Mouse (Mus musculus): ENCODE measurements around the gene Zfp414. TPM values are rescaled to one million over a fixed set of nuclear protein-coding genes. Genes with fewer than 3 reads are reported as not detected.

The Zfp414 gene
- polyA plus RNA-seq, 2 experiments = 22.7 to 24.6 TPM

- ATAC-seq (ENCODE audit: insufficient read depth) = no peak
- 70% methylated on average over 2 of the region's 2 CpGs for WGBS (ENCODE audit: insufficient replicate concordance)
- no peaks in the 10 kb centered on the region for H3K9me3 ChIP-seq (ENCODE audit: control insufficient read depth, low read length)
Observed at GRCm38 (mm10) chr17:33637038-33637437, 8.1 kb downstream of the Zfp414 start.

GRCm38 (mm10) chr17:33637516-33638276 lies 8.8 kb downstream of the Zfp414 start, which contains the start of gene Pram1:
Gene Pram1 (plus strand): TSS chr17:33638056.
- no peak for DNase-seq (ENCODE audit: low read depth in 3 of 3, low spot score in 3 of 3)
- Histone ChIP-seq H3K4me3 (ENCODE audit: insufficient read depth in 1 of 2, low read depth in 2 of 2, low read length in 2 of 2) (no peak within 1 kb of the TSS; a peak in 1 of 4 replicates), H3K4me2 (ENCODE audit: low read depth) (peak within 1 kb of the TSS; percentile 15; the same call in 1 of the 2 replicates), H3K4me1 (replicated peaks; ENCODE audit: control insufficient read depth in 2 of 2, insufficient read depth in 2 of 2, low read length in 1 of 2) (peaks cover 0 to 9% of the 10 kb centered on the region in 2 experiments; a peak in 1 of 4 replicates), H3K27me3 (ENCODE audit: control insufficient read depth, insufficient read depth, low read length) (no peaks in the 10 kb centered on the region), H3K36me3 (replicated peaks; ENCODE audit: control insufficient read depth, insufficient read depth, low read depth) (no peaks in the 10 kb centered on the region; the same call in none of the 2 replicates), H3K27ac (no peak within 1 kb of the TSS), H3K9me3 (ENCODE audit: control insufficient read depth, low read length) (no peaks in the 10 kb centered on the region), H3K9ac (replicated peaks) (no peak within 1 kb of the TSS; the same call in 1 of the 2 replicates)
- 33% methylated on average over 4 of the region's 4 CpGs for WGBS (ENCODE audit: insufficient replicate concordance)
- TF ChIP-seq EP300 (IDR thresholded peaks at IDR 0.05; ENCODE audit: low read depth) (no peak), CTCF (IDR thresholded peaks at IDR 0.05; ENCODE audit: low read depth) (no peak)
- no peak for ATAC-seq (ENCODE audit: insufficient read depth)

More at GRCm38 (mm10) chr17:33637038-33637437, 8.1 kb downstream of the Zfp414 start:
- H3K27me3 ChIP-seq (ENCODE audit: control insufficient read depth, insufficient read depth, low read length) = no peaks in the 10 kb centered on the region
- H3K9ac ChIP-seq (replicated peaks) = no peak overlapping the region
- DNase-seq (ENCODE audit: low read depth in 3 of 3, low spot score in 3 of 3) = no peak
- peaks cover 0 to 9% of the 10 kb centered on the region in 2 experiments; a peak in 1 of 4 replicates for H3K4me1 ChIP-seq (replicated peaks; ENCODE audit: control insufficient read depth in 2 of 2, insufficient read depth in 2 of 2, low read length in 1 of 2)
- TF ChIP-seq EP300 (IDR thresholded peaks at IDR 0.05; ENCODE audit: low read depth) (no peak), CTCF (IDR thresholded peaks at IDR 0.05; ENCODE audit: low read depth) (no peak)
- no peak overlapping the region for H3K4me3 ChIP-seq (ENCODE audit: insufficient read depth in 1 of 2, low read depth in 2 of 2, low read length in 2 of 2)
- H3K27ac ChIP-seq = no peak overlapping the region
- H3K36me3 ChIP-seq (replicated peaks; ENCODE audit: control insufficient read depth, insufficient read depth, low read depth) = no peaks in the 10 kb centered on the region; the same call in none of the 2 replicates
- no peak overlapping the region for H3K4me2 ChIP-seq (ENCODE audit: low read depth)

DNA sequence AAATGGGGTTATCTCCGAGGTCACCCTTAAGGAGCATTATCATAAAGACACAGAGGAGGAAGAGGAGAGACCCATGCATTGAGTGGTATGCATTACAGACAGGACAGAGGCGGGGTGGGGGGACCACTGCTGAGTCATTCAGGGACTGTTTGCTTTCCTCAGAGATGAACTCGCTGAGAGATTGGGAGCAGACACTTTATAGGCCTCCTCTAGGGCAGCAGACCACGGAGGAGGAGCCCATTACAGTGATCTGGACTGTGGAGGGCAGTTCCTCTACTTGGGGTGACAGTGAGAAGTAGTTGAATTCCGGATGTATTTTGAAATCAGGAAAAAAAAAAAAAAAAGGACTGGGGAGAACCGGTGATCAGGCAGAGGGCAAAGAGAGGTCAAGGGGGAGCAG lies 10.9 kb downstream of the Zfp414 start:
- no peaks in the 10 kb centered on the region for H3K9me3 ChIP-seq (ENCODE audit: control insufficient read depth, low read length)
- no peak overlapping the region for H3K4me3 ChIP-seq (ENCODE audit: insufficient read depth in 1 of 2, low read depth in 2 of 2, low read length in 2 of 2)
- no peak overlapping the region for H3K27ac ChIP-seq
- no peak for DNase-seq (ENCODE audit: low read depth in 3 of 3, low spot score in 3 of 3)
- TF ChIP-seq CTCF (IDR thresholded peaks at IDR 0.05; ENCODE audit: low read depth) (no peak), EP300 (IDR thresholded peaks at IDR 0.05; ENCODE audit: low read depth) (no peak)
- peaks cover 6% of the 10 kb centered on the region for H3K36me3 ChIP-seq (replicated peaks; ENCODE audit: control insufficient read depth, insufficient read depth, low read depth)
- ATAC-seq (ENCODE audit: insufficient read depth) = peak; percentile 42
- no peak overlapping the region for H3K9ac ChIP-seq (replicated peaks)
- WGBS (ENCODE audit: insufficient replicate concordance) = 4% methylated on average over 6 of the region's 6 CpGs
- no peaks in the 10 kb centered on the region for H3K27me3 ChIP-seq (ENCODE audit: control insufficient read depth, insufficient read depth, low read length)
- no peak overlapping the region for H3K4me2 ChIP-seq (ENCODE audit: low read depth)
- peaks cover 0 to 9% of the 10 kb centered on the region in 2 experiments; a peak in 1 of 4 replicates for H3K4me1 ChIP-seq (replicated peaks; ENCODE audit: control insufficient read depth in 2 of 2, insufficient read depth in 2 of 2, low read length in 1 of 2)

DNA sequence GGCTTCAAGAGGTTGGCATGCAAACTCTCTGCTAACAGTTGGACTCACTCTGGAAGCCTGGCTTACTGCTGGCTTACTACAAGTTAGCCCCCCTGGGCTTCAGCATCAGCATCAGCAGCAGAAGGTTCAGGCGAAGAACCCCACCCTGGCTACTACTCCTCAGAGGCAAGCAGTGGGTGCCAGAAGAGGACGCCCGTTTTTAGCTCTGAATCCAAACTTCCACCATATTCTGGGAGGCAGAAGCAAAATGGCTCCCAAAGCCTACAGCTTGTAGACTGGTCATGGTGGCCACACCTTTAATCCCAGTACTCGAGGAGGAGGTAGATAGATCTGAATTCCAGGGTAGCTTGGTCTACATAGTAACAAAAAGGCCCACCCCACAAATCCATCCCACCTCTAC lies 15.2 kb downstream of the Zfp414 start:
- Histone ChIP-seq H3K36me3 (replicated peaks; ENCODE audit: control insufficient read depth, insufficient read depth, low read depth) (peaks cover 43% of the 10 kb centered on the region), H3K9me3 (ENCODE audit: control insufficient read depth, low read length) (no peaks in the 10 kb centered on the region), H3K4me1 (replicated peaks; ENCODE audit: control insufficient read depth in 2 of 2, insufficient read depth in 2 of 2, low read length in 1 of 2) (peaks cover 0 to 9% of the 10 kb centered on the region in 2 experiments; a peak in 1 of 4 replicates), H3K27ac (no peak overlapping the region), H3K4me2 (ENCODE audit: low read depth) (no peak overlapping the region), H3K9ac (replicated peaks) (no peak overlapping the region), H3K4me3 (ENCODE audit: insufficient read depth in 1 of 2, low read depth in 2 of 2, low read length in 2 of 2) (no peak overlapping the region), H3K27me3 (ENCODE audit: control insufficient read depth, insufficient read depth, low read length) (no peaks in the 10 kb centered on the region)
- WGBS (ENCODE audit: insufficient replicate concordance) = 80% methylated on average over 4 of the region's 4 CpGs
- TF ChIP-seq CTCF (IDR thresholded peaks at IDR 0.05; ENCODE audit: low read depth) (no peak), EP300 (IDR thresholded peaks at IDR 0.05; ENCODE audit: low read depth) (no peak)
- ATAC-seq (ENCODE audit: insufficient read depth) = no peak
- no peak for DNase-seq (ENCODE audit: low read depth in 3 of 3, low spot score in 3 of 3)

GRCm38 (mm10) chr17:33645073-33645472 lies 16.2 kb downstream of the Zfp414 start:
- H3K4me3 ChIP-seq (ENCODE audit: insufficient read depth in 1 of 2, low read depth in 2 of 2, low read length in 2 of 2) = no peak overlapping the region
- peaks cover 53% of the 10 kb centered on the region for H3K36me3 ChIP-seq (replicated peaks; ENCODE audit: control insufficient read depth, insufficient read depth, low read depth)
- H3K27ac ChIP-seq = no peak overlapping the region
- H3K4me2 ChIP-seq (ENCODE audit: low read depth) = no peak overlapping the region
- H3K9ac ChIP-seq (replicated peaks) = no peak overlapping the region
- H3K4me1 ChIP-seq (replicated peaks; ENCODE audit: control insufficient read depth in 2 of 2, insufficient read depth in 2 of 2, low read length in 1 of 2) = peaks cover 0 to 4% of the 10 kb centered on the region in 2 experiments; a peak in 1 of 4 replicates
- ATAC-seq (ENCODE audit: insufficient read depth) = no peak
- H3K27me3 ChIP-seq (ENCODE audit: control insufficient read depth, insufficient read depth, low read length) = no peaks in the 10 kb centered on the region
- no peaks in the 10 kb centered on the region for H3K9me3 ChIP-seq (ENCODE audit: control insufficient read depth, low read length)
- WGBS (ENCODE audit: insufficient replicate concordance) = 93% methylated on average over 8 of the region's 8 CpGs
- DNase-seq (ENCODE audit: low read depth in 3 of 3, low spot score in 3 of 3) = no peak
- TF ChIP-seq CTCF (IDR thresholded peaks at IDR 0.05; ENCODE audit: low read depth) (no peak), EP300 (IDR thresholded peaks at IDR 0.05; ENCODE audit: low read depth) (no peak)
